Mouse (Mus musculus) CH12.LX (cell line): ENCODE data around the gene Ndufs4. TPM values are rescaled to one million over a fixed set of nuclear protein-coding genes. Genes with fewer than 3 reads are reported as not detected.

Source experiments
- DNase-seq: peaks from one replicate; pipeline ENCODE4 v3.0.0-alpha.2; 2013; ENCODE audit errors: extremely low read depth
- H3K27ac ChIP-seq: 2 replicates; pipeline ENCODE4 v1.5.1; 2012; ENCODE audit warnings: low read depth, mild to moderate bottlenecking, control low read depth, moderate library complexity; ENCODE audit not compliant: insufficient read depth
- H3K27me3 ChIP-seq: replicated peaks from 2 replicates; pipeline ENCODE3; 2012; ENCODE audit warnings: inconsistent platforms
- H3K36me3 ChIP-seq, 2 experiments: replicated peaks in 1 of 2; 2 replicates each; pipeline versions ENCODE3 to v1.6.1; 2012; ENCODE audit warnings: inconsistent platforms in 1 of 2, low read length in 1 of 2, mild to moderate bottlenecking in 1 of 2, mixed read lengths in 1 of 2, moderate library complexity in 1 of 2; ENCODE audit not compliant: control insufficient read depth in 1 of 2, insufficient read depth in 1 of 2
- H3K4me1 ChIP-seq, 2 experiments: 2 replicates each; pipeline ENCODE4 v1.6.1; 2012; ENCODE audit warnings: inconsistent platforms in 1 of 2, moderate library complexity in 1 of 2; ENCODE audit not compliant: insufficient read depth in 2 of 2, control insufficient read depth in 1 of 2
- H3K4me2 ChIP-seq: 2 replicates; pipeline ENCODE4 v1.6.1; 2012; ENCODE audit warnings: low read depth, mild to moderate bottlenecking, control low read depth; ENCODE audit not compliant: poor library complexity, insufficient read depth, severe bottlenecking
- H3K4me3 ChIP-seq, 3 experiments: fragments of 150-350 bp in 1 of 3; sonication (generic) in 1 of 3; replicated peaks in 1 of 3; 2 replicates each; pipeline versions ENCODE3 to v1.5.1; 2011 to 2012; ENCODE audit warnings: low read depth in 2 of 3, low read length in 2 of 3, mild to moderate bottlenecking in 2 of 3, moderate library complexity in 2 of 3, control low read depth in 1 of 3, improper control_type of control experiment in 1 of 3, inconsistent platforms in 1 of 3, mixed read lengths in 1 of 3; ENCODE audit not compliant: poor library complexity in 1 of 3
- H3K79me2 ChIP-seq: replicated peaks from 2 replicates; pipeline ENCODE4 v1.6.1; 2012; ENCODE audit warnings: mild to moderate bottlenecking, moderate library complexity; ENCODE audit not compliant: control insufficient read depth, poor library complexity, insufficient read depth, severe bottlenecking; ENCODE audit errors: extremely low read depth
- H3K9ac ChIP-seq: 2 replicates; pipeline ENCODE4 v1.6.1; 2012; ENCODE audit warnings: low read depth, mild to moderate bottlenecking, control low read depth, moderate library complexity; ENCODE audit not compliant: insufficient read depth
- H3K9me3 ChIP-seq: replicated peaks from 2 replicates; pipeline ENCODE3; 2012; ENCODE audit warnings: low read length, inconsistent platforms, mixed read lengths
- CHD1 ChIP-seq: IDR thresholded peaks from 2 replicates; pipeline ENCODE4 v1.6.1; 2012; ENCODE audit warnings: low read depth, low read length, improper control_type of control experiment, inconsistent platforms
- CTCF ChIP-seq, 2 experiments: IDR thresholded peaks in 1 of 2; conservative IDR thresholded peaks in 1 of 2; 2 replicates each; pipeline ENCODE4 v1.5.1; 2011 to 2012; ENCODE audit warnings: low read depth in 2 of 2, low read length in 2 of 2, improper control_type of control experiment in 1 of 2, inconsistent platforms in 1 of 2, mild to moderate bottlenecking in 1 of 2, moderate library complexity in 1 of 2
- E2F4 ChIP-seq: IDR thresholded peaks from 2 replicates; pipeline ENCODE4 v1.6.1; 2011; ENCODE audit warnings: low read depth, low read length, improper control_type of control experiment; ENCODE audit not compliant: insufficient replicate concordance
- HCFC1 ChIP-seq: IDR thresholded peaks from 2 replicates; pipeline ENCODE4 v1.6.1; 2012; ENCODE audit warnings: low read depth, mild to moderate bottlenecking, inconsistent platforms, low read length, improper control_type of control experiment
- JUND ChIP-seq: conservative IDR thresholded peaks from 2 replicates; pipeline ENCODE4 v1.6.1; 2011; ENCODE audit warnings: low read depth, low read length, improper control_type of control experiment
- MAFK ChIP-seq: IDR thresholded peaks from 2 replicates; pipeline ENCODE4 v1.6.1; 2011; ENCODE audit warnings: low read length, improper control_type of control experiment; ENCODE audit not compliant: insufficient replicate concordance
- MAZ ChIP-seq: IDR thresholded peaks from 2 replicates; pipeline ENCODE4 v1.6.1; 2012; ENCODE audit warnings: low read depth, mild to moderate bottlenecking, inconsistent platforms, low read length, improper control_type of control experiment, moderate library complexity
- MEF2A ChIP-seq: IDR thresholded peaks from 2 replicates; pipeline ENCODE4 v1.6.1; 2014; ENCODE audit warnings: low read depth, mild to moderate bottlenecking, inconsistent platforms, low read length, improper control_type of control experiment, borderline replicate concordance
- MXI1 ChIP-seq: IDR thresholded peaks from 2 replicates; pipeline ENCODE4 v1.6.1; 2011; ENCODE audit warnings: mild to moderate bottlenecking, low read depth, low read length, improper control_type of control experiment
- NELFE ChIP-seq: IDR thresholded peaks from 2 replicates; pipeline ENCODE4 v1.6.1; 2011; ENCODE audit warnings: low read depth, low read length, improper control_type of control experiment
- NRF1 ChIP-seq: IDR thresholded peaks from 2 replicates; pipeline ENCODE4 v1.6.1; 2014; ENCODE audit warnings: low read depth, mild to moderate bottlenecking, inconsistent platforms, low read length, improper control_type of control experiment, moderate library complexity
- POLR2A ChIP-seq: IDR thresholded peaks from 2 replicates; pipeline ENCODE4 v1.6.1; 2011; ENCODE audit warnings: low read depth, mild to moderate bottlenecking, improper control_type of control experiment, low read length
- RAD21 ChIP-seq: IDR thresholded peaks from 2 replicates; pipeline ENCODE4 v1.6.1; 2011; ENCODE audit warnings: low read depth, mild to moderate bottlenecking, low read length, improper control_type of control experiment, moderate library complexity
- SIN3A ChIP-seq: IDR thresholded peaks from 2 replicates; pipeline ENCODE4 v1.6.1; 2012; ENCODE audit warnings: low read length, improper control_type of control experiment, inconsistent platforms
- UBTF ChIP-seq: IDR thresholded peaks from 2 replicates; pipeline ENCODE4 v1.6.1; 2012; ENCODE audit warnings: low read depth, mild to moderate bottlenecking, inconsistent platforms, low read length, improper control_type of control experiment, moderate library complexity
- USF1 ChIP-seq: IDR thresholded peaks from 2 replicates; pipeline ENCODE4 v1.6.1; 2014; ENCODE audit warnings: low read depth, mild to moderate bottlenecking, inconsistent platforms, low read length, improper control_type of control experiment
- ZKSCAN1 ChIP-seq: IDR thresholded peaks from 2 replicates; pipeline ENCODE4 v1.6.1; 2012; ENCODE audit warnings: low read depth, inconsistent platforms, low read length, improper control_type of control experiment, borderline replicate concordance
- ZNF384 ChIP-seq: IDR thresholded peaks from 2 replicates; pipeline ENCODE4 v1.6.1; 2012; ENCODE audit warnings: low read depth, low read length, improper control_type of control experiment, inconsistent platforms
- dilution Hi-C: fragments of 300-500 bp; cut with MboI; formaldehyde crosslinking; loops from 2 replicates; pipeline ENCODE4 v1.14.3; 2020; ENCODE audit warnings: low sequenced_read_pairs; ENCODE audit not compliant: extremely low pct_unique_long_range_greater_than_20kb, extremely low pct_ligation_motif_present
- in situ Hi-C: fragments of 300-500 bp; cut with MboI; formaldehyde crosslinking; loops from 3 replicates; pipeline ENCODE4 v1.14.3; 2019; ENCODE audit warnings: low sequenced_read_pairs, low pct_ligation_motif_present, low pct_unique_long_range_greater_than_20kb, mixed read lengths
- polyA plus RNA-seq: library from polyadenylated mRNA; unstranded; fragments of >175 nt; gene quantifications from 2 replicates; pipeline ENCODE4 v1.2.1, GENCODE M21; 2012; ENCODE audit warnings: low read depth; ENCODE audit not compliant: insufficient read length
- total RNA-seq, 2 experiments: library from RNA; depleted of rRNA; stranded (reverse); fragments of 300-350 nt in 1 of 2; fragments of >200 nt in 1 of 2; gene quantifications; 2 replicates each; pipeline ENCODE4 v1.2.3; 2012 to 2014

Gene Ndufs4
- total and polyA plus RNA-seq, 3 experiments: 108 to 218 (median 120) TPM

DNA sequence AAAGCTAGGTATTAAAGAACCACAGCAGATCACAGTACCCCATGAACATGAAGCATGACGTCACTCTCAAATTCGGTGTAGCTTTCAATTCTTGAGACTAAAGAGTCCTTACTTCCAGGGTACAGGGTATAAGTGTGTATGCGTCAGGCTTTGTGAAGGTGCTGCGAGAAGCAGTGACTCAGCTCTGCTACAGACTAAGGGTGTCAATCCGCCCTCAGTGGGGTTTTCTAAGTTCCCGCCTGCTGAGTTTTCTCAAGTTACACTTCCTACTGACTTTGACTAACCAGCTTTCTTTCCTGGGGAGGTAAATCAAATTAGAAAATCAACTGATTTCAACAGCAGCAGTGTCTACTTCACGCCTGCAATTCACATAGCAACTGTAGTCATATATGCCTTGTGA, 83.4 kb downstream of the Ndufs4 start:
- Histone ChIP-seq H3K4me3 (no peak overlapping the region), H3K27me3 (no peaks in the 10 kb centered on the region), H3K79me2 (no peaks in the 10 kb centered on the region), H3K9ac (no peak overlapping the region)
- dilution Hi-C loops: no loop called here
- no peak for DNase-seq
- TF ChIP-seq UBTF (no peak), ZNF384 (no peak)
- TF ChIP-seq, all 38 proteins: peak for 0
- H3K27ac ChIP-seq: no peak overlapping the region
- H3K9me3 ChIP-seq: no peaks in the 10 kb centered on the region
- peaks cover 0 to 15% of the 10 kb centered on the region in 2 experiments; a peak in 1 of 4 replicates for H3K4me1 ChIP-seq
- peaks cover 0 to 32% of the 10 kb centered on the region in 2 experiments for H3K36me3 ChIP-seq
- no peak overlapping the region for H3K4me2 ChIP-seq
- in situ Hi-C loops: no loop called here

DNA sequence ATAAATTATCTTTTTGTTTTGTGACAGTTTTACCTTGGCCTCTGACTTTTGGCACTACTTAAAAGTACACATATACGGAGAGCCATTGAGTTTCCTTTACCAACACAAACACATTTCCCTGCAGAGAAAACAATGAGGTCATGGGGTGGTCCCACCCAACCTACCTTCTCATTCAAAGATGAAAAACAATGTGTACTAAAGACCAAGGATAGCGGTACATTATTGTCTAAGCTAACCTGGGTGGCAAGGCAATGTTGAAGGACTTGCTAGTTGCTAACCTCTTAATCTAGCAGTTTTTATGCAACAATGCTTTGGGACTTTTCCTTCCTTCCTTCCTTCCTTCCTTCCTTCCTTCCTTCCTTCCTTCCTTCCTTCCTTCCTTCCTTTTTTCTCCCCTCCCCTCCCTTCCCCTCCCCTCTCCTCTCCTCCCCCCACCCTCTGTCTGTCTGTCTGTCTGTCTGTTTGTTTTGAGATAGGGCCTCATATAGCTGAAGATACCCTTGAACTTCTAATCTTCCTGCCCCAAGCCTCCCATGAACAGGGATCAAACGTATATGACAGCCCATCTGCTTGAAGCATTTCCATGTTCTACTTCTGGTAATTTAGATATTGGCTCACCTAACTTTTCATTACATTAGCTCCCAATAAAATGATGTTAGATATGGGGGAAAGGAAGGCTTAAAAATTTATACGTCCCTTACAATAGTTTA, 84.4 kb downstream of the Ndufs4 start:
- H3K9ac ChIP-seq: no peak overlapping the region
- TF ChIP-seq E2F4 (no peak), USF1 (no peak), NRF1 (no peak), CHD1 (no peak), HCFC1 (no peak), CTCF (conservative IDR thresholded peaks at IDR 0.05 in 1 of 2, IDR thresholded peaks at IDR 0.05 in 1 of 2; ENCODE audit: low read depth in 2 of 2, low read length in 2 of 2) (no peak), POLR2A (no peak), RAD21 (no peak), ZKSCAN1 (no peak), ZNF384 (no peak), MAZ (no peak), JUND (no peak), SIN3A (no peak), NELFE (no peak), MEF2A (no peak), MAFK (no peak), MXI1 (no peak)
- TF ChIP-seq, all 38 proteins: peak for 0
- Histone ChIP-seq H3K4me1 (peaks cover 0 to 22% of the 10 kb centered on the region in 2 experiments; a peak in 1 of 4 replicates), H3K27me3 (no peaks in the 10 kb centered on the region), H3K36me3 (peaks cover 3 to 42% of the 10 kb centered on the region in 2 experiments), H3K4me2 (no peak overlapping the region), H3K79me2 (no peaks in the 10 kb centered on the region), H3K9me3 (no peaks in the 10 kb centered on the region), H3K27ac (no peak overlapping the region), H3K4me3 (no peak overlapping the region)
- in situ Hi-C loops (no loop called here), dilution Hi-C loops (no loop called here)
- no peak for DNase-seq
